Mouse (Mus musculus) ES-E14 (cell line): ENCODE measurements at regions not wholly inside any gene's neighbourhood (a gene's known extent, or its start where the extent isn't known, plus 50 kb on each side); places are given as distances from the start of the nearest gene placed in this dataset.

Source experiments
- DNase-seq: peaks from one replicate; pipeline ENCODE4 v3.0.0-alpha.2; 2013; ENCODE audit warnings: low read depth, low spot score
- H3K27ac ChIP-seq: 2 replicates; pipeline ENCODE4 v1.5.1; 2012; ENCODE audit warnings: low read depth, mild to moderate bottlenecking, low read length, moderate library complexity, mixed read lengths; ENCODE audit not compliant: poor library complexity, insufficient read depth, severe bottlenecking
- H3K36me3 ChIP-seq: 2 replicates; pipeline ENCODE4 v1.6.1; 2012; ENCODE audit warnings: mild to moderate bottlenecking, low read length, moderate library complexity, mixed read lengths; ENCODE audit not compliant: control insufficient read depth, poor library complexity, insufficient read depth, severe bottlenecking
- H3K4me1 ChIP-seq, 2 experiments: fragments of 150-350 bp in 1 of 2; sonication (generic) in 1 of 2; 2 replicates each; pipeline ENCODE4 v1.6.1; 2012; ENCODE audit warnings: low read length in 2 of 2, mild to moderate bottlenecking in 1 of 2, mixed read lengths in 1 of 2; ENCODE audit not compliant: control insufficient read depth in 2 of 2, insufficient read depth in 2 of 2, poor library complexity in 1 of 2
- H3K4me3 ChIP-seq, 2 experiments: fragments of 150-350 bp in 1 of 2; sonication (generic) in 1 of 2; 2 replicates each; pipeline ENCODE4 v1.5.1; 2012; ENCODE audit warnings: low read length in 2 of 2, low read depth in 1 of 2, mild to moderate bottlenecking in 1 of 2, mixed read lengths in 1 of 2; ENCODE audit not compliant: insufficient read depth in 1 of 2, poor library complexity in 1 of 2, severe bottlenecking in 1 of 2
- H3K9ac ChIP-seq: 2 replicates; pipeline ENCODE4 v1.6.1; 2012; ENCODE audit warnings: low read depth, mild to moderate bottlenecking, low read length, mixed read lengths; ENCODE audit not compliant: poor library complexity, insufficient read depth, severe bottlenecking
- H3K9me3 ChIP-seq: fragments of 150-350 bp; sonication (generic); 2 replicates; pipeline ENCODE4 v1.6.1; 2012; ENCODE audit warnings: low read depth, mild to moderate bottlenecking, low read length; ENCODE audit not compliant: control insufficient read depth, insufficient read depth
- CHD2 ChIP-seq: IDR thresholded peaks from 2 replicates; pipeline ENCODE4 v1.6.1; 2014; ENCODE audit warnings: mild to moderate bottlenecking, low read depth, low read length, inconsistent platforms
- HCFC1 ChIP-seq: IDR thresholded peaks from 2 replicates; pipeline ENCODE4 v1.6.1; 2012; ENCODE audit warnings: low read length, inconsistent platforms, borderline replicate concordance; ENCODE audit not compliant: insufficient read depth
- MAFK ChIP-seq: IDR thresholded peaks from 2 replicates; pipeline ENCODE4 v1.6.1; 2014; ENCODE audit warnings: mild to moderate bottlenecking, low read depth, low read length, inconsistent platforms; ENCODE audit not compliant: insufficient read depth
- ZC3H11A ChIP-seq: IDR thresholded peaks from 2 replicates; pipeline ENCODE4 v1.6.1; 2012; ENCODE audit warnings: low read depth, mild to moderate bottlenecking, inconsistent platforms, low read length, borderline replicate concordance
- ZNF384 ChIP-seq: IDR thresholded peaks from 2 replicates; pipeline ENCODE4 v1.6.1; 2012; ENCODE audit warnings: low read depth, low read length, inconsistent platforms
- in situ Hi-C, 2 experiments: fragments of 600-800 bp; cut with MboI; formaldehyde crosslinking; loops; one replicate each; pipeline ENCODE4 v1.15.1; 2025; ENCODE audit warnings: low sequenced_read_pairs in 2 of 2, inconsistent platforms in 1 of 2; ENCODE audit not compliant: unreplicated experiment in 2 of 2

GRCm38 (mm10) chr1:128740616-128741015 is 148.5 kb upstream of the Cxcr4 start:
- DNase-seq: no peak
- H3K4me3 ChIP-seq: no peak overlapping the region
- TF ChIP-seq CHD2 (no peak), HCFC1 (no peak), MAFK (no peak), ZC3H11A (no peak), ZNF384 (no peak)
- no peak overlapping the region for H3K27ac ChIP-seq
- no peak overlapping the region for H3K9ac ChIP-seq
- no peaks in the 10 kb centered on the region for H3K36me3 ChIP-seq
- no peaks in the 10 kb centered on the region for H3K4me1 ChIP-seq
- H3K9me3 ChIP-seq: no peaks in the 10 kb centered on the region
- in situ Hi-C loops: no loop called here

GRCm38 (mm10) chr1:128738152-128738551 is 146.1 kb upstream of the Cxcr4 start:
- H3K9me3 ChIP-seq: no peaks in the 10 kb centered on the region
- H3K4me3 ChIP-seq: no peak overlapping the region
- in situ Hi-C loops: no loop called here
- H3K4me1 ChIP-seq: no peaks in the 10 kb centered on the region
- H3K9ac ChIP-seq: no peak overlapping the region
- no peak overlapping the region for H3K27ac ChIP-seq
- TF ChIP-seq HCFC1 (no peak), MAFK (no peak)
- no peak for DNase-seq
- no peaks in the 10 kb centered on the region for H3K36me3 ChIP-seq

GRCm38 (mm10) chr1:128734857-128735256 is 142.8 kb upstream of the Cxcr4 start:
- Histone ChIP-seq H3K9ac (no peak overlapping the region), H3K4me1 (no peaks in the 10 kb centered on the region), H3K27ac (no peak overlapping the region), H3K9me3 (no peaks in the 10 kb centered on the region), H3K36me3 (no peaks in the 10 kb centered on the region), H3K4me3 (no peak overlapping the region)
- TF ChIP-seq ZC3H11A: no peak
- no peak for TF ChIP-seq HCFC1
- TF ChIP-seq ZNF384: no peak
- TF ChIP-seq CHD2: no peak
- no peak for TF ChIP-seq MAFK
- no peak for DNase-seq
- in situ Hi-C loops: no loop called here

GRCm38 (mm10) chr1:128731445-128731844 is 139.4 kb upstream of the Cxcr4 start:
- Histone ChIP-seq H3K4me1 (no peaks in the 10 kb centered on the region), H3K9me3 (no peaks in the 10 kb centered on the region), H3K36me3 (no peaks in the 10 kb centered on the region), H3K4me3 (no peak overlapping the region), H3K9ac (no peak overlapping the region), H3K27ac (no peak overlapping the region)
- no peak for DNase-seq
- in situ Hi-C loops: no loop called here
- TF ChIP-seq ZC3H11A: no peak
- no peak for TF ChIP-seq MAFK
- no peak for TF ChIP-seq ZNF384
- no peak for TF ChIP-seq CHD2
- no peak for TF ChIP-seq HCFC1

GRCm38 (mm10) chr1:128724433-128725091 is 132.5 kb upstream of the Cxcr4 start:
- TF ChIP-seq ZC3H11A (no peak), CHD2 (no peak), MAFK (no peak), HCFC1 (no peak), ZNF384 (no peak)
- Histone ChIP-seq H3K4me1 (no peaks in the 10 kb centered on the region), H3K4me3 (no peak overlapping the region), H3K27ac (no peak overlapping the region), H3K9me3 (no peaks in the 10 kb centered on the region), H3K36me3 (no peaks in the 10 kb centered on the region), H3K9ac (no peak overlapping the region)
- in situ Hi-C loops: no loop called here
- no peak for DNase-seq
